Mouse (Mus musculus) megakaryocyte, adult 5-6 weeks (primary cell): ENCODE data around the gene Mettl16. TPM values are rescaled to one million over a fixed set of nuclear protein-coding genes. Genes with fewer than 3 reads are reported as not detected.

Experiments
- ATAC-seq: 2 replicates; pipeline ENCODE4 v1.8.0; 2016; ENCODE audit warnings: mild to moderate bottlenecking, inconsistent platforms; ENCODE audit not compliant: poor library complexity, severe bottlenecking
- total RNA-seq, 2 experiments: library from RNA; stranded (forward) in 1 of 2; stranded (reverse) in 1 of 2; fragments of 153-499, 151-499 nt in 1 of 2; fragments of 221-1000, 200-1000 nt in 1 of 2; gene quantifications; 2 replicates each; pipeline versions ENCODE4 v1.2.3 to v1.2.4; 2015 to 2017

Gene Mettl16
- total RNA-seq, 2 experiments from 2014 or later, result 3.5 to 12.5 TPM

DNA sequence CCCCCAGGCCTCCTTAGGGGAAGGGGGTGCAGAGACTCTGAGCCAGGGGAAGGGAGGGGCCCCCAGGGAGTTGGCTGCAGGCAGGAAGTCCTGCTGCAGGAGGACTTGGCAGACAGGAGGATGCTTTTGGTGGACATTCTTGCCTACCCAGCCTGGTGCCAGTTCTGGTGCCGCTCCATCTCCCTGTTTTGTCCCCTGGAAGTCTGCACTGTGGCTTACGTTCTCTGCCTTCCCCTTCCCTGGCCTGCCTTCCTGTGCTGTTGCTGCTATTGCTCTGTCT lies 72.7 kb downstream of the Mettl16 start:
- ATAC-seq, result no peak

DNA sequence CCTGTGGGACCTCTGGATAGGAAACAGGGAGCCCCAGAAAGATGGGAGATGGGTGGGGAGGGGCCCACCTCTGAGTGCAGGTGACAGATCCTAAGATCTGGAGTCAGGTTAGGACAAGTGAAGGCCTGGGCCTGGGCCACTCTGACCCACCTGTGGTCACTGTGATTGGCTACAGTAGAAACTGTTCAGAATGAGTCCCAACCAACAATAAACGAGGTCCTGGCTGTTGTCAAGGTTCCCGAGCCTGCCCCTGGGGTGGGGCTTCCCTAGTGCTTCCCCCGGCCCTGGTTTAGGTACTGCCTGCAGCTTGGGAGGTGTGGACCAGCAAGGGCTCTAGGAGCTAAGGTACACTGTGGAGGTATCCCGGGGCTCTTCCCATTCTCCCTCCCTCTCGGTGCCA lies 73.1 kb downstream of the Mettl16 start:
- no peak for ATAC-seq

DNA sequence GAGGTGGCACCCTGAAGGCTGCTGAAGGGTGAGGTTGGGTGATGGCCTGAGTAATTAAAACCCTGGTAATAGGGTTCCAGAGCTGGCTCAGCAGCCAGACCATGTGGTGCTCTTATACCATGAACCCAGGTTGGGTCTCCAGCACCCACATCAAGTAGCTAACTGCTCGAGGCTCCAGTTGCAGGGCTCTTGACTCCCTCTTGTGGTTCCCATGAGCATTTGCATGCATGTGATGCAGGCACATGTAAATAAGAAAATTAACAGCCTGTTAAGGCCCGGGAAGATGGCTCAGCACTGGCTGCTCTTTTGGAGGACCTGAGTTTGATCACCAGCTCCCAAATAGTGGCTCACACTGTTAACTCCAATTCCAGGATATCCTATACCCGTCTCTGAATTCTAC lies 75.2 kb downstream of the Mettl16 start:
- no peak for ATAC-seq

DNA sequence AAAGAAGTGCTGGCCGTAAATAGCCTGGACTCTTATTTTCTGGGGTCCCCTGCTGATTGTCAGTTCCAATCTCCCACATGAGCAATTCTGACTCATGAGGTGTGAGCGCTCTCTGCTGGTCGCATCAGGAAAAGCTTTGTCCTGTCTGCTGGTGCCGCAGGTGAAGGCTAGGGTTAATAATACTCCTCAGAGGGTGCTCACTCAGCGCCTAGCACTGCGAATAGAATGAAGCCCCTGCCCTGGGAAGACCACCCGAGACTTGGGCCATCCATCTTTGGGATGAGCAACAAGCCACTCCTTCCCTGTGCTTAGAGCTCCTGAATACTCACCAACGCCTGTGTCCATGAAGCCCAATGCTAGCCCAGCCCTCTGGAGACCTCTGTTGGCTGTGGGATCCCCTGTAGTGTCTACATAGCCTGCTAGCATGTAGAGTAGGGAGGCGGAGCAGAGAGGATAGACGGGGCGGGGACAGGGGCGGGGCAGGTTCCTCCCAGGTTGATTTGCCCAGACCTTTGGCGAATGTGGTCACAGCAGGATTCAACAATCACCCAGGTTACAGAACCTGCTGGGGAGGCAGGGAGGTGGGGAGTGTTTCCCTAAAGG lies 77.4 kb downstream of the Mettl16 start:
- peak; percentile 88 for ATAC-seq

DNA sequence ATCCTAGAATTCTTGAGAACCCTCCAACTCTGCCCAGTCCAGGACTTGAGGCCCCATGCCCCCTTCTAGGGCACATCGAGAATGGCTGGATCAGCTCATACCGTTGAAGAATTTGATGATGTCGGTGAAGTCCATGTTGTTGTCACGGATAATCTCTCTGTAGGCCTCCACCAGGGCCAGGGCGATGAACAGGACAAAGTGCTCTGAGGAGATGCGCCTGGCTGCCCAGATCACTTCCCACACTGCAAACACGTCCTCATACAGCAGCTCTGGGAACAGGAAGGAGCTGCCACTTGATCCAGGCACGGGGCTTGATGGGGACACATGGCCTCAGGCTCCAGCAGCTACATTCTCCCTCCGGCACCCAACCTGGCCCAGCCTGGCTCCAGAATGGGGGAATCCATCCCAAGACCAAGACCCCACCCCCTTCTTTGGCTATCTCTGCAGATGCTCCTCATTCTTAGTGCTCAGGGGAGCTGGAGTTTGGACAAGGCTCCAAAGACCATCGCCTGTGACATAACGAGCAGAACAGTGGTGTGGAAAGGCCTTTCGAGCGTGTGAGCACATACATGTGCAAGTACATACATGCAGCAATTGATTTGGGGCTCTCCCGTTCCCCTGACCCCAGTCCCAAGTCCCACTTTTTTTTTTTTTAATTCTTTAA lies 80.5 kb downstream of the Mettl16 start:
- no peak for ATAC-seq

DNA sequence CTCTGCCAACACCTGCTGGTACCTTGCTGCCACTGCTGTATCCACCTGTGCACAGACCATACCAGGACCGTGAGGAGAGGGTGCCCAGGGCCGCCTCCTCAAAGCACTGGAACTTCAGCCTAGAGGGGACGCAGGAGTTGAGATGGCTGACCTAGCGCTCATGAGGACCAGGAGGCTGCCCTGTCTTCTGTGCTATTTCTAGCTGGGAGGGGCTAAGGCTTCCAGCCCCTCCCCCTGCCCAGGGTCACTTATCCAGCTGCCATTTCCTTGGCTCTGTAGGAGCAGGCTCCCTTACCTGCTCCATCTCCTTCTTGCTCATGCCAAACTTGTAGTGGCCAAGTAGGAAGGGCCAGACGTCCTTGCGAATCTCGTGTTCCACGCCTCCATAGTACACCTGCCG lies 87.1 kb downstream of the Mettl16 start:
- ATAC-seq, result no peak

DNA sequence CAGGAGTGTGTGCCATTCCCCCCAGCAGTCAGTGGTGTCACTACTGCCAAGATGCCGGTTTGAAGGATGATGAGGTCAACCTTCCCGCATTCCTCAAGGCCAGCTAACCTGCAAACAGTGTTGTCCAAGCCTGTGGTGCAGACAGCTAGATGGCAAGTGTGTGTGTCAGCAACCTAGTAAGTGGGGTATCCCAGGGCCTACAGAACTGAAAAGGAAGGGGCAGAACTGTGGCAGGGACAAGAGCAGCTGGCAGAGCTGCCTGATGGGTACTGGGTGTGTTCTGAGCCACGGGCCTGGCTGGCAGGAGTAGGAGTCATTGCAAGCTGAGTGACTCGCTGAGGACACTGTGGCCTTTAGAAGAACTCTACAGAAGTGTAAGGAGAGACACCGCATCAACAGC lies 91.5 kb downstream of the Mettl16 start:
- no peak for ATAC-seq

DNA sequence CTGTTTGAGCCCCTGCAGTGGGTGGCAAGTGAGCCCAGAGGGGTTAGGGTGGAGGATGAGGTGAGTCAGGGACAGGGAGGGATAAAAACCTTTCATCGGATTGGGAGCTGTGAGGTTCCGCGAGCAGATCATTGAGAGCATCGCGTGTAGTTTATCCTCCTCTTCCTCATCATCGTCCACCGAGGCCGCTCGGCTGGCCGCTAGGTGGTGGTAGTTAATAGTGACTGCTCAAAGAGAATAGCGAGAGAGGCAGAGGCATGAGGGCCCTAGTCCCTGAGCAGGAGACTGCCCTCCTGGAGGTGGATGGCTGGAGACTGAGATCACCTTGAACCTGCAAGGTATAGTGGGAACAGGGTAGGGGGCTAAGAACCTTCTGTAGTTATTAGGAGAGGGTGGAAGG lies 92.8 kb downstream of the Mettl16 start:
- ATAC-seq, result no peak

DNA sequence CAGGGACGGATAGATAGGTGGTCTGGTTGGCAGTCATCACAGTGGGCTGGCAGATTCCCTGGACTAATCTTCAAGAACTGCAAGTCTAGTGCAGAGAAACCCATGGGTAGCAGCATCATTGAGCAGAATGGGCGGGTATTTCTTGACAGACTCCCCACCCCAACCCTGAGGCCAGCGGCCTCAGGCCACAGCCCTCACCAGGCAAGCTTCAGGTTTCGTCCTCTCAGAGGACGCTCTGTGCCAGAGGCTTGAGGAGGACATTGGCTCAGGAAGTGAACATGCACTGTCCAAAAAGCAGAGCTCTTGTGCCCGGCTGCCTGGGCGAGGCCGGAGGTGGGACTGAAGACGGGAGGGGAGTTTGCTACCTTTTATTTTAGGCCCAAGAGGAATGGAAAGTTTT lies 93.8 kb downstream of the Mettl16 start:
- no peak for ATAC-seq

DNA sequence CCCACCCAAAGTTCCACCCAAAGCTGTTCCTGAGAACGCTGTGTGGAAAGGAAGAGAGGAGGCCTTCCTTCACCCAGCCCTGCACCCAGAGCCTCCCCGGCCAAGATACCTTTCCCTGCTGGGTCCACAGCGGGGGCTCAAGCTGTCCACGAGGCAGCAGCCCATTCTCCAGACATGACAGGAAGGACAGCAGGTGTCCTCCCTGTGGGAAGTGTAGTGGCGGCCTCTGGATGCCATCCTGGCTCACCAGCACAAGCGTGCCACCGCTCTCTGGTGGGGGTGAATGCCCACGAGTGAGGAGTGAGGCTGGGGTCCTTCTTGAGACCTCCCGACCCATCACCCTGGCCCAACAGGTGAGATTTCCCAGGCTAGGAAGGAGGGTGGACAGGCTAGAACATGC lies 94.6 kb downstream of the Mettl16 start:
- ATAC-seq, result no peak

DNA sequence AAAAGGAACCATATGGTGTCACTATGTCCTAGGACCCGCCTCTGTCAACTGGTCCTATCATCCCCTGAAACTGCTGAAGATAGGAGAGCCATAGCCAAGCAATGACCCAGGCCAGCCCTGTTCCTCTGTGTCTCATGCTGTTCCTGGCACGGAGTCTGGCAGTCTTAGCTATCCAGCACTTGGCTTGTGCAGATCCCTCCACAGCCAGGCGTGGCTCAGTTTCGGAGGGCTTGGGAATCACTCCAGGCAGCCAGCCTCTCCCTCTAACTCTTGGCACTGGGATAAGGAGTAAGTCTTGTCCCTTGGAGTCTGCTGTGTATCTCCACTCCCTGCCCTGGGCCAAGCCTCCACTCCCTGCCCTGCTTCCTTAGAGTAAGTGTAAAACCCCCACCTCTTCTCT lies 96.0 kb downstream of the Mettl16 start:
- ATAC-seq, result no peak

DNA sequence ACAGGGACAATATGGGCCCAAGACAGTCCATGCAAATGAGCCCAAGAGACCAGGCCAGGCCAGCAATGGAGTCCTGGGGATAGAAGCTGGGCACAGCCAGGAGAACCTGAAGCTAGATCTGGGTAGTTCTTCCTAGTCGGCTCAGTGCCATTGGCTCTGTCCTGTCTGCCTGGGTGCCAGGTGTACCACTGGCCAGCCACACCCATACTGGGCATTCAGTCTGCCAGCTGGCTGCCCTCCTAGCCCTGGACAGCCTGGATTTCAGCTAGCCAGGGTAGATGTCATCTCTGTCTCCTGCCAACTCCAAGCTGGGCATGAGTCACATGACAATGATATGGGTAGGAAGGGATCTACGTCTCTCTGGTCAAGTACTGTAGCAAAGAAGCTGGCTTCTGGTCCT lies 96.6 kb downstream of the Mettl16 start:
- no peak for ATAC-seq

DNA sequence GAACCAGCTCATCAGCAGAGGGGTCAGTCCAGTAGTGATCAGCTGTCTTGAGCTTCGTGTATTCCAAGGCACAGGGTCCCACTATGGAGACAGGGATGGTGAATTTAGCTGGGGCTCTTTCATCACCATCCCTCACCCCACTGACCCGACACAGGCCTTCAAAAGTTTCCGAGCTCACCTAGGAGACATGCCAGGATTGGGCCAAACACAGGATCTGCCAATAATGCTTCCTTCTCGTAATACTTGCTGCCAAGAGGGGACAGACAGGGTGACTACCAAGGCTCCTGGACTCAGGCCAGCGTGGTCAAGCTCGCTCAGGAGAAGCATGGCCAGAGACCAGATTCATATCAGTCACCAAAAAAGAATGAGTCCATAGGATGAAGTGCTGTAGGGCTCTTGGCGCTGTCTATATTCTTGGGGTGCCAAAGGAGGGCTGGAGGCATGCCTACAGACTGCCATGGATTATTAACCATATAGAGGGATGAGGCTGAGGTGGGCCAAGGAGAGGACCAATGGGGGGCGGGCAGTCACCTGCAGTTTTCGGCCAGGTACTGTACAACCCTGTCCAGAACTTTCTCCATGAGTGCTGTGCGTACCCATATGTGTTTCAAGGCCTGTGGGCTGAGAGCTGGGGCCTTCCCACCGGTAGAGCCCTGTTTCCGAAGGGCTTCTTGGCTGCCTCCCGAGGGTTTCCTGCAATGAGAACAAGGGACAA lies 97.6 kb downstream of the Mettl16 start:
- ATAC-seq, result no peak

DNA sequence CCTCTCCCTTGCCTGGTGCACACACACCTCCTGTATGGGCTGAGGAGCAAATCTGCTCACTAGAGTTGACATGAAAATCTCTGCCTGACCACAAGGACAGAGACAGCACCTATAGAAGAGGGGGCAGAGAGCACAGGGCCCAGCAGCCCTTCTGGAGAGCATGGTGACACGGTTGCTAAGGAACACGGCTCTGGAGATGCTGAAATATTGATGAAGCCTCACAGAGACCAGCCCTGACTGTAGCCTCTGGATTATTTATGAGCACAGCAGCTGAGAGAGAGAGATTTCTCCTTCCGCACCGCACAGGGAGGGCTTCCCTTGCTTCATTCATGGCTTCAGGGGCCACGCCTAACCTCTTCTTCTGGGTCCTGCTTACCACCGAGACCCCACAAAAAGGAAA lies 99.0 kb downstream of the Mettl16 start:
- ATAC-seq, result no peak

DNA sequence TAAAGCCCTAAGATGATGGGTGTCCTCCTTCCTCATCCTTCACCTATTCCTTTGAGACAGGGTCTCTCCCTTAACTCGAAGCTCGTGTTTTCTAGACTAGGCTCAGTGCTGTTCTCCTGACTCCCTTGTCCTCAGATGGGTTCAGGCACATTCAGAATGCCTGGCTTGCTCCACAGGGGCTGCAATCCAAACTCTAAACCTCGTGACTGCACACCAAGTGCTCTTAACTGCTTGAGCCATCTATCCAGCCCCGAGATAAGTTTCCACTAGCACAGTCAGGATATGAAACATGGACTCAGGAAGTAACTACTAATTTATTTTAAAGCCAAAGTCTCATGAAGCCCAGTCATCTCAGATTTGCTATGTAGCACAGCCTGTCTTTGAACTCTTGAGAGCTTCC lies 99.9 kb downstream of the Mettl16 start:
- ATAC-seq, result no peak

DNA sequence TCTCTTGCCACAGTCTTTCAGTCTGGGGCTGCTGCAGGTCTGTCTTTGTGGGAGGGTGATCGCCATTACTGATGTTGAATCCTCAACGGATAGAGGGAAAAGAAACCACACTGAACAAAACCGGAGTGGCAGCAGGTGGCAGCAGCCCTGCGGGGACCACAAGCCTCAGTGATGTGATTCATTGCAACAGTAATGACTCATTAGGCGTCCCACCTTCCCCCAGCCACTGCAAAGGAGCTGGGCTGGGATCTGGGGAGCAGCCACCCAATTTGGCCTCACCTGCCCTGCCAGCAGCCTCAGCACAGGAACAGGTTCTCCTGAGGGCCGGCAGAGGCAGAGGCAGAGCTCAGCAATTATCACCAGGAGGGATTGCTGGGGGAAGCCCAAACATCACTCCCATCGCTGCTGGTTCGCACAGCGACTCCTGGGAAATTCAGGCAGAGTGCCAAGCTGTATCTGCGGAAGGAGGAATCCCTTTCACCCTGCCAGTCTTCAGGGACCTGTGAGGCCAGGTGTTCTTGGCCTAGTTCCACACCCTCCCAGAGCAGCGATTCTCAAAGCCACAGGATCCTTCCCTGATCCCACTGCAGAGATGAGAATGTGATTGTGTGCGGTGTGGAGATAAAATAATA lies 100.5 kb downstream of the Mettl16 start:
- no peak for ATAC-seq

DNA sequence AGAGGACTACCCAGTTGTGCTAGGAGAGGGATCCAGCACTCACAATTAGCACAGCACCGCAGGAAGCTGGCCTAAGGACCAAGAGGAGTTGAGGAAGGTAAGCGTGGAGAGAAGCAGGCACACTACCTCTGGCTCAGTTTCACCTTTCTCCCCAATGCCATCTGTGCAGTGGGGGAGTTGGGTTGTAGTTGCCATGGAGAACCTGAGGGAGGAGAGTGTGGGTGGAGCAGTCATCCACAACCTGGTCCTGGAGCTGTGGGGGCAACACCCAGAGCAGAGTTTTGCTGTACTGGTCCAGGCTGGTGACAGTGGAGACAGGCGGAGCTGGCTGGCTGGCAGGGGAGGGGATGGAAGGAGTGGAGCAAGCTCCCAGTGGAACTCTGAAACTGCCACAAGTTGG lies 104.0 kb downstream of the Mettl16 start:
- no peak for ATAC-seq

DNA sequence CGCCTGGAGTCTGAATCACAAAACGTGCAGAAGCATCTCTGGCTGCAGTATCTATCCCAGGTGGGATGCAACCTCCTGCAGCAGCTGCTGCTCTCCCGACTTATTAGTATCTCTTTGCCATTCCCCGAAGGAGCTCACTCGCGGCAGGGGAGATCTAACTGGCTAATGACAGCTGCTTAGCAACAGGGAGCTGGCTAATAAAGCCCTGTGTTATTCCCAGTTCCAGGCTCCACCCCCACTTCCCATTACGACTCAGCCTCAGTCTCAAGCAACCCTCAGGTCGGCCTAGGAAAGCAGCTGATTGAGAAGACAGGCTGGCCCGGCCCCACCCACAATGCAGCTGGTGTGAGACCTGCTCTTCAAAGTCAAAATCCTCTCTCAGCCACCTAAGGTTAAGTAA lies 106.2 kb downstream of the Mettl16 start:
- no peak for ATAC-seq
